Mouse (Mus musculus) liver, embryonic 13.5 days (tissue): ENCODE results near the gene Gopc. TPM values are rescaled to one million over a fixed set of nuclear protein-coding genes. Genes with fewer than 3 reads are reported as not detected.
"Not testable (repeated sequence)": the region's sequence is repeated elsewhere in the genome, so short reads cannot be mapped to it uniquely, and the experiment has no call there.

ENCODE experiments used
- ATAC-seq: fragments of 200-750 bp; cut with Nextera tagmentation; 2 replicates; pipeline ENCODE4 v1.8.0; 2017; ENCODE audit warnings: low read depth, mild to moderate bottlenecking, moderate number of reproducible peaks, moderate library complexity
- DNase-seq: peaks from one replicate; pipeline ENCODE4 v3.0.0; 2022
- H3K27ac ChIP-seq: fragments of 300-500 bp; sonication (generic); 2 replicates; pipeline ENCODE4 v1.5.1; 2015; ENCODE audit warnings: moderate library complexity, mild to moderate bottlenecking, inconsistent platforms
- H3K27me3 ChIP-seq: fragments of 300-500 bp; sonication (generic); 2 replicates; pipeline ENCODE4 v1.6.1; 2015; ENCODE audit warnings: mild to moderate bottlenecking, inconsistent platforms
- H3K36me3 ChIP-seq: fragments of 300-500 bp; sonication (generic); 2 replicates; pipeline ENCODE4 v1.6.1; 2015; ENCODE audit warnings: mild to moderate bottlenecking, inconsistent platforms
- H3K4me1 ChIP-seq: fragments of 300-500 bp; sonication (generic); replicated peaks from 2 replicates; pipeline ENCODE4 v1.6.1; 2015; ENCODE audit warnings: inconsistent platforms
- H3K4me2 ChIP-seq: fragments of 300-500 bp; sonication (generic); 2 replicates; pipeline ENCODE4 v1.6.1; 2015; ENCODE audit warnings: inconsistent platforms, mild to moderate bottlenecking, moderate library complexity
- H3K4me3 ChIP-seq: fragments of 300-500 bp; sonication (generic); replicated peaks from 2 replicates; pipeline ENCODE4 v1.5.1; 2015; ENCODE audit warnings: mild to moderate bottlenecking, inconsistent platforms
- H3K9ac ChIP-seq: fragments of 300-500 bp; sonication (generic); 2 replicates; pipeline ENCODE4 v1.6.1; 2015; ENCODE audit warnings: mild to moderate bottlenecking, inconsistent platforms
- H3K9me3 ChIP-seq: fragments of 300-500 bp; sonication (generic); replicated peaks from 2 replicates; pipeline ENCODE4 v1.6.1; 2016; ENCODE audit warnings: inconsistent platforms
- WGBS: fragments of 180-500 bp; shearing (Covaris S2); methylation state at CpG from one replicate; pipeline ENCODE4 v1.1.7; 2015; ENCODE audit not compliant: insufficient replicate concordance; 5-methylcytosine and 5-hydroxymethylcytosine counted together
- polyA plus RNA-seq: library from polyadenylated mRNA; unstranded; fragments of >200 nt; fragmentation: Nextera tagmentation; extraction: Ambion mirVana; gene quantifications from 2 replicates; pipeline ENCODE4 v1.2.1, GENCODE M21; 2015

Gene Gopc
- polyA plus RNA-seq, 1 experiment from 2014 or later = 4.5 TPM

GRCm38 (mm10) chr10:52358467-52358866 is 23.5 kb downstream of the Gopc start, which contains the start of gene Gm26741:
Gene Gm26741 (plus strand): TSS chr10:52358767.
- Histone ChIP-seq H3K4me3 (no peak within 1 kb of the TSS), H3K4me2 (no peak within 1 kb of the TSS), H3K9ac (no peak within 1 kb of the TSS), H3K36me3 (no peaks in the 10 kb centered on the region), H3K27me3 (no peaks in the 10 kb centered on the region), H3K4me1 (no peaks in the 10 kb centered on the region), H3K9me3 (no peaks in the 10 kb centered on the region), H3K27ac (no peak within 1 kb of the TSS)
- DNase-seq (no peak), ATAC-seq (no peak)
- WGBS = 75% methylated on average over 2 of the region's 2 CpGs

GRCm38 (mm10) chr10:52353184-52353583 is 28.7 kb downstream of the Gopc start:
- H3K36me3 ChIP-seq = peaks cover 16% of the 10 kb centered on the region
- WGBS = 79% methylated on average over 9 of the region's 9 CpGs
- no peak overlapping the region for H3K27ac ChIP-seq
- H3K4me1 ChIP-seq = no peaks in the 10 kb centered on the region
- no peak overlapping the region for H3K4me2 ChIP-seq
- H3K9me3 ChIP-seq = no peaks in the 10 kb centered on the region
- H3K9ac ChIP-seq = no peak overlapping the region
- H3K4me3 ChIP-seq = no peak overlapping the region
- no peak for ATAC-seq
- no peak for DNase-seq
- no peaks in the 10 kb centered on the region for H3K27me3 ChIP-seq

- peaks cover 54% of the 10 kb centered on the region for H3K36me3 ChIP-seq
- not testable (repeated sequence) for H3K9me3 ChIP-seq, H3K4me3 ChIP-seq, H3K27me3 ChIP-seq, H3K4me2 ChIP-seq, H3K4me1 ChIP-seq, H3K27ac ChIP-seq, ATAC-seq, DNase-seq, H3K9ac ChIP-seq
- 82% methylated on average over 4 of the region's 4 CpGs for whole genome bisulfite sequencing
Observed at GRCm38 (mm10) chr10:52343324-52343723, 38.6 kb downstream of the Gopc start.

- no peak for DNase-seq
- no peaks in the 10 kb centered on the region for H3K27me3 ChIP-seq
- WGBS = 0% methylated on average over 1 of the region's 1 CpGs
- no peaks in the 10 kb centered on the region for H3K4me1 ChIP-seq
- H3K9ac ChIP-seq = no peak overlapping the region
- H3K9me3 ChIP-seq = no peaks in the 10 kb centered on the region
- no peak for ATAC-seq
- no peak overlapping the region for H3K4me2 ChIP-seq
- no peak overlapping the region for H3K27ac ChIP-seq
- H3K36me3 ChIP-seq = peaks cover 4% of the 10 kb centered on the region; the same call in 1 of the 2 replicates
- no peak overlapping the region for H3K4me3 ChIP-seq
Observed at GRCm38 (mm10) chr10:52331007-52331406, 50.9 kb downstream of the Gopc start.

- Histone ChIP-seq H3K4me1 (no peaks in the 10 kb centered on the region), H3K4me2 (no peak overlapping the region), H3K4me3 (no peak overlapping the region), H3K9me3 (no peaks in the 10 kb centered on the region), H3K27me3 (no peaks in the 10 kb centered on the region), H3K36me3 (peaks cover 16% of the 10 kb centered on the region), H3K9ac (no peak overlapping the region), H3K27ac (no peak overlapping the region)
- 81% methylated on average over 3 of the region's 3 CpGs for WGBS
- no peak for DNase-seq
- no peak for ATAC-seq
Observed at GRCm38 (mm10) chr10:52321918-52322317, 60.0 kb downstream of the Gopc start.

- Histone ChIP-seq H3K9me3 (no peaks in the 10 kb centered on the region), H3K9ac (no peak overlapping the region), H3K4me1 (no peaks in the 10 kb centered on the region), H3K36me3 (peaks cover 19% of the 10 kb centered on the region), H3K4me3 (no peak overlapping the region), H3K27me3 (no peaks in the 10 kb centered on the region), H3K4me2 (no peak overlapping the region), H3K27ac (no peak overlapping the region)
- WGBS = 85% methylated on average over 28 of the region's 28 CpGs
- DNase-seq = no peak
- no peak for ATAC-seq
Observed at GRCm38 (mm10) chr10:52319506-52320286, 62.2 kb downstream of the Gopc start.

- no peaks in the 10 kb centered on the region for H3K9me3 ChIP-seq
- 35% methylated on average over 8 of the region's 8 CpGs for WGBS
- H3K27ac ChIP-seq = no peak overlapping the region
- H3K4me2 ChIP-seq = no peak overlapping the region
- no peak overlapping the region for H3K4me3 ChIP-seq
- H3K4me1 ChIP-seq = no peaks in the 10 kb centered on the region
- H3K9ac ChIP-seq = no peak overlapping the region
- no peak for ATAC-seq
- peaks cover 17% of the 10 kb centered on the region; the same call in 1 of the 2 replicates for H3K36me3 ChIP-seq
- DNase-seq = no peak
- no peaks in the 10 kb centered on the region for H3K27me3 ChIP-seq
Observed at GRCm38 (mm10) chr10:52309196-52309595, 72.7 kb downstream of the Gopc start.

GRCm38 (mm10) chr10:52304574-52304973 is 77.3 kb downstream of the Gopc start:
- H3K36me3 ChIP-seq = 0 out of 2 replicates have a peak, but pooled peaks cover 5% of the 10 kb centered on the region
- no peaks in the 10 kb centered on the region for H3K4me1 ChIP-seq
- H3K9ac ChIP-seq = no peak overlapping the region
- H3K27ac ChIP-seq = no peak overlapping the region
- H3K27me3 ChIP-seq = no peaks in the 10 kb centered on the region
- ATAC-seq (no peak), DNase-seq (no peak)
- no peak overlapping the region for H3K4me3 ChIP-seq
- 81% methylated on average over 7 of the region's 7 CpGs for WGBS
- no peaks in the 10 kb centered on the region for H3K9me3 ChIP-seq
- H3K4me2 ChIP-seq = no peak overlapping the region

GRCm38 (mm10) chr10:52302271-52302670 is 79.7 kb downstream of the Gopc start:
- DNase-seq (no peak), ATAC-seq (no peak)
- H3K4me2 ChIP-seq = no peak overlapping the region
- H3K27me3 ChIP-seq = no peaks in the 10 kb centered on the region
- no peaks in the 10 kb centered on the region for H3K9me3 ChIP-seq
- no peak overlapping the region for H3K4me3 ChIP-seq
- 0 out of 2 replicates have a peak, but pooled peaks cover 5% of the 10 kb centered on the region for H3K36me3 ChIP-seq
- no peak overlapping the region for H3K9ac ChIP-seq
- no peak overlapping the region for H3K27ac ChIP-seq
- no peaks in the 10 kb centered on the region for H3K4me1 ChIP-seq

- Histone ChIP-seq H3K9me3 (no peaks in the 10 kb centered on the region), H3K36me3 (0 out of 2 replicates have a peak, but pooled peaks cover 5% of the 10 kb centered on the region), H3K27me3 (no peaks in the 10 kb centered on the region), H3K9ac (no peak overlapping the region), H3K27ac (no peak overlapping the region), H3K4me3 (no peak overlapping the region), H3K4me2 (no peak overlapping the region), H3K4me1 (no peaks in the 10 kb centered on the region)
- no peak for ATAC-seq
- DNase-seq = no peak
- WGBS = 72% methylated on average over 4 of the region's 4 CpGs
Observed at GRCm38 (mm10) chr10:52301766-52302165, 80.2 kb downstream of the Gopc start.

- H3K36me3 ChIP-seq, H3K4me3 ChIP-seq, H3K27ac ChIP-seq, H3K9me3 ChIP-seq, H3K4me2 ChIP-seq, H3K4me1 ChIP-seq, DNase-seq, ATAC-seq, H3K27me3 ChIP-seq, H3K9ac ChIP-seq: not testable (repeated sequence)
Observed at GRCm38 (mm10) chr10:52298568-52298967, 83.4 kb downstream of the Gopc start.

- no peaks in the 10 kb centered on the region; the same call in 1 of the 2 replicates for H3K4me1 ChIP-seq
- no peak for ATAC-seq
- H3K9me3 ChIP-seq = no peaks in the 10 kb centered on the region
- H3K4me3 ChIP-seq = no peak overlapping the region
- 65% methylated on average over 2 of the region's 2 CpGs for WGBS
- H3K27me3 ChIP-seq = no peaks in the 10 kb centered on the region
- DNase-seq = no peak
- no peak overlapping the region for H3K27ac ChIP-seq
- no peak overlapping the region for H3K4me2 ChIP-seq
- H3K9ac ChIP-seq = no peak overlapping the region
- no peaks in the 10 kb centered on the region for H3K36me3 ChIP-seq
Observed at GRCm38 (mm10) chr10:52295934-52296333, 86.0 kb downstream of the Gopc start.
